Mouse (Mus musculus) stomach, postnatal 0 days (tissue): ENCODE measurements around the gene Myo10.

Source experiments
- CTCF ChIP-seq: IDR thresholded peaks from 2 replicates; pipeline ENCODE4 v1.5.1; 2016; ENCODE audit warnings: antibody characterized with exemption, low read depth, mild to moderate bottlenecking, moderate library complexity
- EP300 ChIP-seq: optimal IDR thresholded peaks from 2 replicates; pipeline ENCODE3; 2016; ENCODE audit warnings: antibody characterized with exemption

DNA sequence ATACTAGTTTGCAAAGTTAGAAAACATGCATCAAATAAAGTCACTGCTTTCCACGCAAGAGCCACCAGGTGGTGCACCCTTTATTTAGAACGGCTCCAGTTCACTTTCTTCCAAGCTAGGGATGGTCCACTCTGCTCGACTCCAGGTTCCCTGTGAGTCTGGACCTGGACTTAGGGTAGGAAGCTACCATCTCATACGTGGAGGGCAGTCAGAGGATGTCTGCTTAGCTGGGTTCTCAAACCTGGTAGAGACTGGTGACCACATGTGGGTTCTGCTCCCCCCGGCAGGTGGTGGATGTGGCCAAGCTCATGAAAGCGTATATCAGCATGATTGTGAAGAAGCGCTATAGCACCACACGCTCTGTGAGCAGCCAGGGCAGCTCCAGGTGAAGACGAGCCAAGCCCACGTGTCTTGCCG lies 189.5 kb downstream of the Myo10 start:
- TF ChIP-seq EP300 (no peak), CTCF (peak; percentile 55)
